Mouse (Mus musculus) forebrain, embryonic 16.5 days (tissue): ENCODE measurements around the gene Fgfr2. TPM values are rescaled to one million over a fixed set of nuclear protein-coding genes. Genes with fewer than 3 reads are reported as not detected.
"Not testable (repeated sequence)": the region's sequence is repeated elsewhere in the genome, so short reads cannot be mapped to it uniquely, and the experiment has no call there.

Source experiments
- ATAC-seq: fragments of 200-750 bp; cut with Nextera tagmentation; 2 replicates; pipeline ENCODE4 v1.8.0; 2017; ENCODE audit warnings: mild to moderate bottlenecking, moderate library complexity
- H3K27ac ChIP-seq: fragments of 300-500 bp; sonication (generic); 2 replicates; pipeline ENCODE4 v1.5.1; 2014; ENCODE audit warnings: low read length, control low read depth
- H3K27me3 ChIP-seq: fragments of 300-500 bp; sonication (generic); replicated peaks from 2 replicates; pipeline ENCODE4 v1.6.1; 2014; ENCODE audit warnings: low read length; ENCODE audit not compliant: control insufficient read depth, insufficient read depth
- H3K36me3 ChIP-seq: fragments of 300-500 bp; sonication (generic); 2 replicates; pipeline ENCODE4 v1.6.1; 2014; ENCODE audit not compliant: control insufficient read depth, insufficient read depth
- H3K4me1 ChIP-seq: fragments of 300-500 bp; sonication (generic); replicated peaks from 2 replicates; pipeline ENCODE4 v1.6.1; 2014; ENCODE audit warnings: low read length; ENCODE audit not compliant: control insufficient read depth, insufficient read depth
- H3K4me2 ChIP-seq: fragments of 300-500 bp; sonication (generic); 2 replicates; pipeline ENCODE4 v1.6.1; 2014; ENCODE audit warnings: mild to moderate bottlenecking, low read length, control low read depth
- H3K4me3 ChIP-seq: fragments of 300-500 bp; sonication (generic); replicated peaks from 2 replicates; pipeline ENCODE4 v1.5.1; 2014; ENCODE audit warnings: mild to moderate bottlenecking, low read length, control low read depth
- H3K9ac ChIP-seq: fragments of 300-500 bp; sonication (generic); replicated peaks from 2 replicates; pipeline ENCODE4 v1.6.1; 2014; ENCODE audit warnings: low read depth, low read length, control low read depth
- H3K9me3 ChIP-seq: fragments of 300-500 bp; sonication (generic); 2 replicates; pipeline ENCODE4 v1.6.1; 2016; ENCODE audit warnings: low read length; ENCODE audit not compliant: control insufficient read depth
- WGBS: fragments of 180-500 bp; shearing (Covaris S2); extraction: QIAGEN DNeasy Blood & Tissue Kit; methylation state at CpG from one replicate; pipeline ENCODE4 v1.1.7; 2014; 5-methylcytosine and 5-hydroxymethylcytosine counted together
- polyA plus RNA-seq: library from polyadenylated mRNA; unstranded; fragments of >200 nt; fragmentation: Nextera tagmentation; extraction: Ambion mirVana; gene quantifications from 2 replicates; pipeline ENCODE4 v1.2.1, GENCODE M21; 2015

Fgfr2 gene
- polyA plus RNA-seq, 1 experiment from 2014 or later = 39.2 TPM

- H3K4me3 ChIP-seq = peak overlapping the region; percentile 95
- peak overlapping the region; percentile 90 for H3K9ac ChIP-seq
- H3K4me1 ChIP-seq = peaks cover 18% of the 10 kb centered on the region
- peak overlapping the region; percentile 86 for H3K4me2 ChIP-seq
- no peak for ATAC-seq
- no peak overlapping the region for H3K27ac ChIP-seq
- peaks cover 4% of the 10 kb centered on the region; the same call in 1 of the 2 replicates for H3K36me3 ChIP-seq
- H3K9me3 ChIP-seq = no peaks in the 10 kb centered on the region
- WGBS = 48% methylated on average over 3 of the region's 3 CpGs
- no peaks in the 10 kb centered on the region for H3K27me3 ChIP-seq
Measured at GRCm38 (mm10) chr7:130545893-130546292, 2577.3 kb downstream of the Fgfr2 start.

GRCm38 (mm10) chr7:130545401-130545800, 2577.7 kb downstream of the Fgfr2 start:
- ATAC-seq = no peak
- H3K9ac ChIP-seq = no peak overlapping the region
- no peaks in the 10 kb centered on the region for H3K9me3 ChIP-seq
- peaks cover 4% of the 10 kb centered on the region; the same call in 1 of the 2 replicates for H3K36me3 ChIP-seq
- no peak overlapping the region for H3K27ac ChIP-seq
- 92% methylated on average over 5 of the region's 5 CpGs for WGBS
- peaks cover 18% of the 10 kb centered on the region for H3K4me1 ChIP-seq
- H3K27me3 ChIP-seq = no peaks in the 10 kb centered on the region
- no peak overlapping the region for H3K4me2 ChIP-seq
- H3K4me3 ChIP-seq = no peak overlapping the region

- no peak overlapping the region for H3K4me2 ChIP-seq
- H3K4me1 ChIP-seq = peaks cover 18% of the 10 kb centered on the region
- 98% methylated on average over 4 of the region's 4 CpGs for WGBS
- no peak overlapping the region for H3K4me3 ChIP-seq
- H3K9ac ChIP-seq = no peak overlapping the region
- H3K9me3 ChIP-seq = no peaks in the 10 kb centered on the region
- no peak for ATAC-seq
- no peaks in the 10 kb centered on the region for H3K27me3 ChIP-seq
- H3K36me3 ChIP-seq = peaks cover 7% of the 10 kb centered on the region
- H3K27ac ChIP-seq = no peak overlapping the region
Measured at GRCm38 (mm10) chr7:130543181-130543580, 2580.0 kb downstream of the Fgfr2 start.

- WGBS = 87% methylated on average over 7 of the region's 7 CpGs
- H3K36me3 ChIP-seq = peaks cover 14% of the 10 kb centered on the region
- H3K4me2 ChIP-seq = no peak overlapping the region
- H3K9me3 ChIP-seq = no peaks in the 10 kb centered on the region
- H3K9ac ChIP-seq = no peak overlapping the region
- H3K4me3 ChIP-seq = no peak overlapping the region
- H3K27me3 ChIP-seq = no peaks in the 10 kb centered on the region
- no peak for ATAC-seq
- peaks cover 4% of the 10 kb centered on the region for H3K4me1 ChIP-seq
- no peak overlapping the region for H3K27ac ChIP-seq
Measured at GRCm38 (mm10) chr7:130540176-130540575, 2583.0 kb downstream of the Fgfr2 start.

DNA sequence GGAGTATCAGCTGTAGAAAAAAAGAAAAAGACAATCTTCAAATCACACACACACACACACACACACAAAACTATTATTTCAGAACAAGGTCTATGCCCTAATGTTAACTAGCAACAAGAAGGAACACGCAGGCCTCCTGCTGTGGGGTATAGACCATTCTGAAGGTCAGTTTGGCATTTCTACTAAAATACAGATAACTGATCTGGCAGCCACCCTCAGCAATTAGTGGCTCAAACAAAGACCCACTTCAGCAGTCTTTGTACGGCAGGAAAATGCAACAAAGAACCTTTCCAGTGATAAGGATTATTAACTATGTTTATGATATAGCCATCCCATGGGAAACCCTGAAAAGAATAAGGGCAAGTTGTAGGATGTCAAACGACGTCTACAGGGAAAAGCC, 2586.1 kb downstream of the Fgfr2 start:
- no peak for ATAC-seq
- Histone ChIP-seq H3K4me1 (peaks cover 3% of the 10 kb centered on the region; the same call in 1 of the 2 replicates), H3K36me3 (peaks cover 13% of the 10 kb centered on the region), H3K4me3 (no peak overlapping the region), H3K9me3 (no peaks in the 10 kb centered on the region), H3K27ac (no peak overlapping the region), H3K9ac (no peak overlapping the region), H3K4me2 (no peak overlapping the region), H3K27me3 (no peaks in the 10 kb centered on the region)
- WGBS = 80% methylated on average over 4 of the region's 4 CpGs

- no peaks in the 10 kb centered on the region for H3K9me3 ChIP-seq
- peaks cover 3% of the 10 kb centered on the region; the same call in 1 of the 2 replicates for H3K4me1 ChIP-seq
- peaks cover 12% of the 10 kb centered on the region for H3K36me3 ChIP-seq
- H3K9ac ChIP-seq = no peak overlapping the region
- no peak overlapping the region for H3K4me2 ChIP-seq
- no peak overlapping the region for H3K27ac ChIP-seq
- no peak overlapping the region for H3K4me3 ChIP-seq
- no peaks in the 10 kb centered on the region for H3K27me3 ChIP-seq
- 83% methylated on average over 4 of the region's 4 CpGs for WGBS
- no peak for ATAC-seq
Measured at GRCm38 (mm10) chr7:130535174-130535573, 2588.0 kb downstream of the Fgfr2 start.

DNA sequence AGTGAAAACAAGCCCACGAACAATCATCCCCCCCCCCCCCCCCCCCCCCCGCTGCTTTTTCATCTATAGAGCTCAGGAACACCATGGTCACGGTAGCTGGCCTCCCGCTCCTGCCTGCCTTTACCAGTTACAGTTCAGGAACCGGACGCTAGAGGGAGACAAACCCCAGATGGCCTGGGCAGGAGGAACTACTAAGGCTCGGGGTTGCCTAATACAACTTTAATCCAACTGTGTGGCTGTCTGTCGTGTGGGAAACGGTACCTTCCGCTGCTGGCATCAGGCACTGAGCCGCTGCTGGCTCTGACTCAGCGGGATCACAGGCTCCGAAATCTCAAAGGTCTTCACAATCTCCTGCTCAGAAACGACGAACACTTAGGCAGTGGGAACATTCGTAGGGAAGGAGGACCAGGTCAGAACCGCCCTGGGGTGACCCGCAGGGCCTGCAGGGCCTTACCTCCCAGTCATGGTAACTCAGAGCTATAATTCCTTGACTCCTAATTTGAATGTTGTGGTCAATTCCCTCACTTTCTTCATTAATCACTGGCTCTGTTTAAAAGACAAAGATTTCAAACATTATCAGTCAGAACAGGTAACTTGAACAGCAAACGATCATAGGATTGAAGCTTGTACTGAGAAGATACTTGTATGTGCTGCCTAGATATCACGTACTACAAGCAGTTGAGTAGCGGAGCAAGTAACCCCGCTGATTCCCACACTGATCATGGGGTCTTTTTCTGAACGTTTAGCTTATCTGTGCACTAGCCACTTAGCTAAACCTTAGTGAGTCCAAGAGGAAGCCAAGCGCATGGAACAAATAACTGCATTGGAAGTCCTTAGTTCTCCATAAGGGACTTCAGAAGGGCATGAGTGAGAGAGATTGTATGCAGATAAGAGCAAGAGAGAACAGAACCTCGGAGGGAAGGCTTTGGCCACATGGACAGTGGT, 2589.6 kb downstream of the Fgfr2 start:
- Histone ChIP-seq H3K4me1 (peaks cover 3% of the 10 kb centered on the region; the same call in 1 of the 2 replicates), H3K27me3 (no peaks in the 10 kb centered on the region), H3K27ac (no peak overlapping the region), H3K9me3 (no peaks in the 10 kb centered on the region), H3K9ac (no peak overlapping the region), H3K36me3 (peaks cover 9% of the 10 kb centered on the region; the same call in 1 of the 2 replicates), H3K4me3 (no peak overlapping the region), H3K4me2 (no peak overlapping the region)
- WGBS = 41% methylated on average over 24 of the region's 25 CpGs
- ATAC-seq = peak; percentile 83

DNA sequence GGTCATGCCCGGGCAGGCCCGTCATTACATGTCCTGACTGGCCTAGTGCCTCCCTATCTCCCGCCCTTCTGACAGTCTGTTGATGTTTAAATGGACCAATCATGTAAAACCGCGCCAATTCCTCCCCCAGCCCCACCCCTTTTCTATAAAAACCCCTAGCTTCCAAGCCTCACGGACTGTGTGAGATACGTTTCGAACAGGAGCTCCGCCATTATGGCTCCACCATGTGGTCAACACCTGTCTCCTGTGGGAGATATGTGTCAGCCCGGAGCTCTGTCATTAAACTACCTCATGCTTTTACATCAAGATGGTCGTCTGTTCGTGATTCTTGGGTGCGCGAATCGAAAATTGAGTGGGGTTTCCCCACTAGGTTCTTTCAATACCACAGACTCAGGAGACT, 2592.0 kb downstream of the Fgfr2 start:
- not testable (repeated sequence) for H3K27me3 ChIP-seq, ATAC-seq, H3K4me2 ChIP-seq, H3K27ac ChIP-seq, H3K9me3 ChIP-seq, H3K4me3 ChIP-seq, H3K4me1 ChIP-seq, H3K36me3 ChIP-seq, H3K9ac ChIP-seq
- WGBS = 92% methylated on average over 14 of the region's 15 CpGs

- Histone ChIP-seq H3K9ac (no peak overlapping the region), H3K27ac (no peak overlapping the region), H3K36me3 (no peaks in the 10 kb centered on the region), H3K4me3 (no peak overlapping the region), H3K9me3 (no peaks in the 10 kb centered on the region), H3K4me2 (no peak overlapping the region), H3K4me1 (no peaks in the 10 kb centered on the region), H3K27me3 (no peaks in the 10 kb centered on the region)
- ATAC-seq = no peak
- 76% methylated on average over 9 of the region's 9 CpGs for WGBS
Measured at GRCm38 (mm10) chr7:130527306-130527705, 2595.8 kb downstream of the Fgfr2 start.
